Mouse (Mus musculus): ENCODE measurements around the gene Gm20696.

Gm20696 gene

GRCm38 (mm10) chr6:99439878-99440361 lies 226.7 kb downstream of the Gm20696 start:
- DNase-seq (ENCODE audit: low spot score), result peak; percentile 18

GRCm38 (mm10) chr6:99439214-99439877 lies 227.3 kb downstream of the Gm20696 start:
- peak; percentile 19 for DNase-seq (ENCODE audit: low spot score)

- no peak for DNase-seq (ENCODE audit: low spot score)
Measured at GRCm38 (mm10) chr6:99436371-99436770, 230.2 kb downstream of the Gm20696 start.

- DNase-seq (ENCODE audit: low spot score), result no peak
Measured at GRCm38 (mm10) chr6:99435140-99435539, 231.5 kb downstream of the Gm20696 start.

GRCm38 (mm10) chr6:99433006-99433405 lies 233.6 kb downstream of the Gm20696 start:
- no peak for DNase-seq (ENCODE audit: low spot score)

GRCm38 (mm10) chr6:99431941-99432340 lies 234.7 kb downstream of the Gm20696 start:
- DNase-seq (ENCODE audit: low spot score), result no peak

- no peak for DNase-seq (ENCODE audit: low spot score)
Measured at GRCm38 (mm10) chr6:99430560-99430959, 236.0 kb downstream of the Gm20696 start.

- DNase-seq (ENCODE audit: low spot score), result no peak
Measured at GRCm38 (mm10) chr6:99429378-99430131, 237.0 kb downstream of the Gm20696 start.

GRCm38 (mm10) chr6:99428961-99429360 lies 237.6 kb downstream of the Gm20696 start:
- no peak for DNase-seq (ENCODE audit: low spot score)

- DNase-seq (ENCODE audit: low spot score), result no peak
Measured at GRCm38 (mm10) chr6:99427301-99427700, 239.3 kb downstream of the Gm20696 start.

- DNase-seq (ENCODE audit: low spot score), result no peak
Measured at GRCm38 (mm10) chr6:99425044-99425443, 241.6 kb downstream of the Gm20696 start.

- no peak for DNase-seq (ENCODE audit: low spot score)
Measured at GRCm38 (mm10) chr6:99420666-99421065, 245.9 kb downstream of the Gm20696 start.

GRCm38 (mm10) chr6:99412598-99412997 lies 254.0 kb downstream of the Gm20696 start:
- DNase-seq (ENCODE audit: low spot score), result no peak

GRCm38 (mm10) chr6:99409602-99410001 lies 257.0 kb downstream of the Gm20696 start:
- no peak for DNase-seq (ENCODE audit: low spot score)

- no peak for DNase-seq (ENCODE audit: low spot score)
Measured at GRCm38 (mm10) chr6:99408880-99409279, 257.7 kb downstream of the Gm20696 start.

- no peak for DNase-seq (ENCODE audit: low spot score)
Measured at GRCm38 (mm10) chr6:99403755-99404390, 262.7 kb downstream of the Gm20696 start.

GRCm38 (mm10) chr6:99402941-99403340 lies 263.7 kb downstream of the Gm20696 start:
- no peak for DNase-seq (ENCODE audit: low spot score)

- DNase-seq (ENCODE audit: low spot score), result no peak
Measured at GRCm38 (mm10) chr6:99402370-99402769, 264.2 kb downstream of the Gm20696 start.

- DNase-seq (ENCODE audit: low spot score), result no peak
Measured at GRCm38 (mm10) chr6:99401801-99402200, 264.8 kb downstream of the Gm20696 start.

- no peak for DNase-seq (ENCODE audit: low spot score)
Measured at GRCm38 (mm10) chr6:99401211-99401610, 265.4 kb downstream of the Gm20696 start.

GRCm38 (mm10) chr6:99395745-99396144 lies 270.9 kb downstream of the Gm20696 start:
- DNase-seq (ENCODE audit: low spot score), result no peak

- no peak for DNase-seq (ENCODE audit: low spot score)
Measured at GRCm38 (mm10) chr6:99394801-99395200, 271.8 kb downstream of the Gm20696 start.

GRCm38 (mm10) chr6:99392484-99392883 lies 274.1 kb downstream of the Gm20696 start:
- DNase-seq (ENCODE audit: low spot score), result no peak

Data from ovary, postnatal 10 days (tissue).